Mouse (Mus musculus) mouse trophoblast stem cell (cell line): Measurements from ENCODE around the gene Ablim1.

Source experiments
- in situ Hi-C, 2 experiments: fragments of 300-500 bp; cut with MseI, MboI; formaldehyde crosslinking; loops; 2 replicates in 1 of 2; 3 replicates in 1 of 2; pipeline ENCODE4 v1.15.1; 2025

Gene Ablim1

GRCm38 (mm10) chr19:57127523-57127922 is 187.2 kb downstream of the Ablim1 start:
- in situ Hi-C loops, result no loop called here

- in situ Hi-C loops, result no loop called here
Measured at GRCm38 (mm10) chr19:57126950-57127349, 187.8 kb downstream of the Ablim1 start.

- in situ Hi-C loops, result no loop called here
Measured at GRCm38 (mm10) chr19:57124906-57125305, 189.8 kb downstream of the Ablim1 start.

- in situ Hi-C loops, result no loop called here
Measured at GRCm38 (mm10) chr19:57124138-57124519, 190.6 kb downstream of the Ablim1 start.

GRCm38 (mm10) chr19:57123503-57124137 is 191.1 kb downstream of the Ablim1 start:
- in situ Hi-C loops, result no loop called here

- in situ Hi-C loops, result no loop called here
Measured at GRCm38 (mm10) chr19:57122261-57122660, 192.5 kb downstream of the Ablim1 start.

GRCm38 (mm10) chr19:57121036-57121435 is 193.7 kb downstream of the Ablim1 start:
- in situ Hi-C loops, result no loop called here

GRCm38 (mm10) chr19:57119661-57120060 is 195.1 kb downstream of the Ablim1 start:
- in situ Hi-C loops, result no loop called here

GRCm38 (mm10) chr19:57118785-57119565 is 195.7 kb downstream of the Ablim1 start:
- in situ Hi-C loops, result no loop called here

- in situ Hi-C loops, result no loop called here
Measured at GRCm38 (mm10) chr19:57117751-57118150, 197.0 kb downstream of the Ablim1 start.

GRCm38 (mm10) chr19:57116871-57117501 is 197.7 kb downstream of the Ablim1 start:
- in situ Hi-C loops, result no loop called here

- in situ Hi-C loops, result no loop called here
Measured at GRCm38 (mm10) chr19:57115670-57116069, 199.0 kb downstream of the Ablim1 start.

GRCm38 (mm10) chr19:57114951-57115350 is 199.8 kb downstream of the Ablim1 start:
- in situ Hi-C loops, result no loop called here

- in situ Hi-C loops, result no loop called here
Measured at GRCm38 (mm10) chr19:57113975-57114374, 200.7 kb downstream of the Ablim1 start.

GRCm38 (mm10) chr19:57112816-57113406 is 201.8 kb downstream of the Ablim1 start:
- in situ Hi-C loops, result no loop called here

GRCm38 (mm10) chr19:57112231-57112815 is 202.4 kb downstream of the Ablim1 start:
- in situ Hi-C loops, result no loop called here

GRCm38 (mm10) chr19:57111301-57111700 is 203.4 kb downstream of the Ablim1 start:
- in situ Hi-C loops, result no loop called here

GRCm38 (mm10) chr19:57109620-57110019 is 205.1 kb downstream of the Ablim1 start:
- in situ Hi-C loops, result no loop called here

- in situ Hi-C loops, result no loop called here
Measured at GRCm38 (mm10) chr19:57106513-57106912, 208.2 kb downstream of the Ablim1 start.

GRCm38 (mm10) chr19:57106031-57106430 is 208.7 kb downstream of the Ablim1 start:
- in situ Hi-C loops, result no loop called here

- in situ Hi-C loops, result no loop called here
Measured at GRCm38 (mm10) chr19:57105156-57105555, 209.6 kb downstream of the Ablim1 start.

GRCm38 (mm10) chr19:57104171-57104748 is 210.5 kb downstream of the Ablim1 start:
- in situ Hi-C loops, result no loop called here
